22 mouse cellular contexts compared by ENCODE assay signal in the genomic region with DNA sequence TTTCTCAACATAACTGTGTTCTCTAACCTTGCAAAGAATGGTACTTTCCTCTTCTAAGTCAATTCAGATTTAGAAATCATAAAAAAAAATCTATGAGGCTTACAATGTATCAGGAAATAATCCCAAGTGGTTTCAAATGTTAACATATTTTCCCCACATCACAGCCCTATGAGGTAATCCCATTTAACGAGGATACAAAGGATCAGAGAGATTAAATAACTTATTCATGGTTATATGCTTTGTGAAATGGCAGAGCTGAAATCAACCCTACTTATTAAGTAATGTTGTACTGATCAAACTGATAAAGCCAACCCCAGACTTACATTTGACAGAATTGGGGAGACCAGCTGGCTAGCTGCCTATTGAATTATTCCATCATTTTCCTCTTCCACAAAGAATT.
"Had no signal": no experiment of that assay in that cellular context is flagged by ENCODE, and none has a peak within 500 bp of the region (broad histone marks: within the 10 kb centered on the region; RNA-seq: fewer than 3 reads in every experiment).

No protein-coding gene starts in this region.

- DNase-seq: heart, postnatal 10 days; heart, postnatal 14 days; heart, postnatal 36 days; heart, postnatal 4 days; kidney, adult 11 months; kidney, adult 18-20 months; kidney, adult 2 months; kidney, adult 8-10 months; kidney, adult 9 months; kidney, postnatal 10 days; kidney, postnatal 14 days; kidney, postnatal 25 days; kidney, postnatal 36 days; kidney, postnatal 4 days; layer of hippocampus, adult 9-11 months; layer of hippocampus, postnatal 36 days had no signal

- ATAC-seq: hindbrain, embryonic 16.5 days; hindbrain, postnatal 0 days; inflammation-experienced regulatory T-cells, adult 6 months; intestine, embryonic 15.5 days; intestine, embryonic 16.5 days; intestine, postnatal 0 days had no signal
